Mouse (Mus musculus) cortical plate, adult 2 months (tissue): ENCODE measurements at regions not wholly inside any gene's neighbourhood (a gene's known extent, or its start where the extent isn't known, plus 50 kb on each side); places are given as distances from the start of the nearest gene placed in this dataset.

Experiments used
- H3K27ac ChIP-seq: fragments of 200-500 bp; 2 replicates; pipeline ENCODE4 v1.5.1; 2012; ENCODE audit warnings: low read length, control low read depth, inconsistent platforms; ENCODE audit not compliant: insufficient read depth
- H3K4me1 ChIP-seq: fragments of 200-500 bp; 2 replicates; pipeline ENCODE4 v1.6.1; 2011; ENCODE audit warnings: low read length; ENCODE audit not compliant: control insufficient read depth, insufficient read depth
- H3K4me3 ChIP-seq: fragments of 200-500 bp; 2 replicates; pipeline ENCODE4 v1.5.1; 2011; ENCODE audit warnings: mild to moderate bottlenecking, low read length, control low read depth; ENCODE audit not compliant: insufficient read depth
- CTCF ChIP-seq: fragments of 200-500 bp; IDR thresholded peaks from 2 replicates; pipeline ENCODE4 v1.5.1; 2011; ENCODE audit warnings: mild to moderate bottlenecking, control low read depth, low read length; ENCODE audit not compliant: insufficient read depth; ENCODE audit errors: extremely low read depth
- POLR2A ChIP-seq: fragments of 200-500 bp; IDR thresholded peaks from 2 replicates; pipeline ENCODE4 v1.6.1; 2011; ENCODE audit warnings: mild to moderate bottlenecking, low read length, control low read depth; ENCODE audit not compliant: insufficient read depth; ENCODE audit errors: extremely low read depth

- TF ChIP-seq POLR2A (no peak), CTCF (no peak)
- H3K4me3 ChIP-seq, result no peak overlapping the region
- H3K27ac ChIP-seq, result no peak overlapping the region
- H3K4me1 ChIP-seq, result no peaks in the 10 kb centered on the region
Observed at GRCm38 (mm10) chr16:70754228-70754627, 440.5 kb downstream of the Gbe1 start.

- no peak overlapping the region for H3K4me3 ChIP-seq
- no peak overlapping the region for H3K27ac ChIP-seq
- no peak for TF ChIP-seq POLR2A
- no peak for TF ChIP-seq CTCF
- no peaks in the 10 kb centered on the region for H3K4me1 ChIP-seq
Observed at GRCm38 (mm10) chr16:70798061-70798460, 484.3 kb downstream of the Gbe1 start.

- Histone ChIP-seq H3K4me1 (no peaks in the 10 kb centered on the region), H3K4me3 (no peak overlapping the region), H3K27ac (no peak overlapping the region)
- TF ChIP-seq CTCF, result no peak
- TF ChIP-seq POLR2A, result no peak
Observed at GRCm38 (mm10) chr16:70803549-70803948, 489.8 kb downstream of the Gbe1 start.

GRCm38 (mm10) chr16:70825910-70826309 lies 512.2 kb downstream of the Gbe1 start:
- Histone ChIP-seq H3K27ac (no peak overlapping the region), H3K4me3 (no peak overlapping the region), H3K4me1 (no peaks in the 10 kb centered on the region)
- TF ChIP-seq POLR2A (no peak), CTCF (no peak)

GRCm38 (mm10) chr16:70835006-70835405 lies 521.3 kb downstream of the Gbe1 start:
- H3K27ac ChIP-seq, result peak overlapping the region; percentile 70; the same call in 1 of the 2 replicates
- H3K4me3 ChIP-seq, result no peak overlapping the region
- TF ChIP-seq POLR2A (no peak), CTCF (no peak)
- H3K4me1 ChIP-seq, result peaks cover 1% of the 10 kb centered on the region; the same call in 1 of the 2 replicates

- Histone ChIP-seq H3K4me3 (no peak overlapping the region), H3K27ac (no peak overlapping the region), H3K4me1 (peaks cover 1% of the 10 kb centered on the region; the same call in 1 of the 2 replicates)
- TF ChIP-seq CTCF (no peak), POLR2A (no peak)
Observed at GRCm38 (mm10) chr16:70838139-70838538, 524.4 kb downstream of the Gbe1 start.

- Histone ChIP-seq H3K27ac (no peak overlapping the region), H3K4me1 (no peaks in the 10 kb centered on the region), H3K4me3 (no peak overlapping the region)
- peak; percentile 41; the same call in 1 of the 2 replicates for TF ChIP-seq CTCF
- no peak for TF ChIP-seq POLR2A
Observed at GRCm38 (mm10) chr16:70868241-70868640, 554.5 kb downstream of the Gbe1 start.

- Histone ChIP-seq H3K4me1 (no peaks in the 10 kb centered on the region), H3K4me3 (no peak overlapping the region), H3K27ac (no peak overlapping the region)
- no peak for TF ChIP-seq CTCF
- no peak for TF ChIP-seq POLR2A
Observed at GRCm38 (mm10) chr16:70869205-70869604, 555.5 kb downstream of the Gbe1 start.

- Histone ChIP-seq H3K4me3 (no peak overlapping the region), H3K4me1 (no peaks in the 10 kb centered on the region), H3K27ac (no peak overlapping the region)
- TF ChIP-seq POLR2A, result no peak
- no peak for TF ChIP-seq CTCF
Observed at GRCm38 (mm10) chr16:70874080-70874479, 560.3 kb downstream of the Gbe1 start.

- Histone ChIP-seq H3K27ac (0 out of 2 replicates have a peak overlapping the region, but pooled peaks have one; percentile 45), H3K4me1 (no peaks in the 10 kb centered on the region), H3K4me3 (no peak overlapping the region; the same call in 1 of the 2 replicates)
- TF ChIP-seq POLR2A, result no peak
- TF ChIP-seq CTCF, result no peak
Observed at GRCm38 (mm10) chr16:70880678-70881077, 566.9 kb downstream of the Gbe1 start.

- Histone ChIP-seq H3K4me1 (no peaks in the 10 kb centered on the region), H3K4me3 (peak overlapping the region; percentile 24), H3K27ac (peak overlapping the region; percentile 45; the same call in 1 of the 2 replicates)
- 0 out of 2 replicates have a peak, but pooled peaks have one; percentile 18 for TF ChIP-seq POLR2A
- no peak for TF ChIP-seq CTCF
Observed at GRCm38 (mm10) chr16:70881098-70881850, 567.5 kb downstream of the Gbe1 start.
